Mouse (Mus musculus) G1E (cell line): ENCODE data around the gene A1bg. TPM values are rescaled to one million over a fixed set of nuclear protein-coding genes. Genes with fewer than 3 reads are reported as not detected.

ENCODE experiments used
- ATAC-seq: 2 replicates; pipeline ENCODE4 v1.8.0; 2016; ENCODE audit warnings: mild to moderate bottlenecking; ENCODE audit not compliant: insufficient number of reproducible peaks, poor library complexity, low FRiP score, severe bottlenecking; ENCODE audit errors: extremely low read depth
- DNase-seq: peaks from one replicate; pipeline ENCODE4 v3.0.0; 2012; ENCODE audit warnings: low spot score
- H3K27me3 ChIP-seq: 2 replicates; pipeline ENCODE4 v1.6.1; 2012; ENCODE audit warnings: mild to moderate bottlenecking, low read length, inconsistent platforms; ENCODE audit not compliant: insufficient read depth
- H3K36me3 ChIP-seq: replicated peaks from 2 replicates; pipeline ENCODE3; 2012; ENCODE audit warnings: mild to moderate bottlenecking, inconsistent platforms
- H3K4me1 ChIP-seq: 2 replicates; pipeline ENCODE4 v1.6.1; 2012; ENCODE audit warnings: low read depth, low read length, inconsistent platforms, mixed read lengths; ENCODE audit not compliant: insufficient read depth
- H3K4me3 ChIP-seq: 2 replicates; pipeline ENCODE4 v1.5.1; 2012; ENCODE audit warnings: low read depth, mild to moderate bottlenecking, inconsistent platforms, low read length, moderate library complexity, mixed read lengths
- H3K9me3 ChIP-seq: replicated peaks from 2 replicates; pipeline ENCODE4 v1.6.1; 2012; ENCODE audit warnings: inconsistent platforms
- CTCF ChIP-seq: IDR thresholded peaks from 2 replicates; pipeline ENCODE4 v1.5.1; 2012; ENCODE audit warnings: low read depth, low read length, inconsistent platforms, mixed read lengths
- GATA1 ChIP-seq: IDR thresholded peaks from 2 replicates; pipeline ENCODE4 v1.6.1; 2012; ENCODE audit warnings: borderline replicate concordance, low read length, inconsistent platforms, mixed read lengths
- GATA2 ChIP-seq: IDR thresholded peaks from 2 replicates; pipeline ENCODE4 v1.6.1; 2012; ENCODE audit warnings: low read depth, low read length, inconsistent platforms, borderline replicate concordance
- POLR2AphosphoS5 ChIP-seq: IDR thresholded peaks from 2 replicates; pipeline ENCODE4 v1.6.1; 2012; ENCODE audit warnings: low read depth, low read length, inconsistent platforms; ENCODE audit not compliant: insufficient replicate concordance
- TAL1 ChIP-seq: conservative IDR thresholded peaks from 2 replicates; pipeline ENCODE4 v1.6.1; 2012; ENCODE audit warnings: low read depth, low read length, inconsistent platforms, mixed read lengths
- polyA plus RNA-seq: library from polyadenylated mRNA; stranded (reverse); fragments of >175 nt; gene quantifications from 2 replicates; pipeline ENCODE4 v1.2.3, GENCODE M21; 2012
- total RNA-seq, 2 experiments: library from RNA; stranded (forward) in 1 of 2; stranded (reverse) in 1 of 2; fragments of 200-1000 nt in 1 of 2; fragments of >200 nt in 1 of 2; fragmentation: Nextera tagmentation in 1 of 2; gene quantifications; 2 replicates each; pipeline ENCODE4 v1.2.3; 2014 to 2017

A1bg gene
- total and polyA plus RNA-seq, 3 experiments = not detected

DNA sequence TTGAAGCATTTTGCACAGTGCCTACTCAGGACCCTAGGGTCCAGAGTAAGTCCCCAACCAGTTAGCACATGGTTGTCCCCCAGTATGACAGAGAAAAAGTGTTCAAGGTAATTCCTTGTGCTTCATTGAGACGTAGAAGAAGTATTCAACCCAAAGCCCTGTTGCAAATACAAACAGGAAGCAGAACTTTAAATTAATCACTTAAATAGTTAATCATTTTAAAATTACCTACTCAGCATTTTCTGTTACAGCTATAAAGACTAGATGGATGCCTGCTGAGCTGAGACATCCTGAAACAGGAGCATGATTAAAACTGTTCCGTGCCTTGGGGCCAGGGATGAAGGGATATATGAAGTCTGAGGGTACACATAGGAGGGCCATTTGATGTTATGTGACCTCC lies 26.8 kb downstream of the A1bg start:
- no peak overlapping the region for H3K4me3 ChIP-seq
- ATAC-seq (no peak), DNase-seq (no peak)
- no peaks in the 10 kb centered on the region for H3K27me3 ChIP-seq
- TF ChIP-seq GATA2 (no peak), TAL1 (no peak), GATA1 (no peak), CTCF (no peak), POLR2AphosphoS5 (no peak)
- no peaks in the 10 kb centered on the region for H3K36me3 ChIP-seq
- H3K9me3 ChIP-seq = no peaks in the 10 kb centered on the region
- H3K4me1 ChIP-seq = no peaks in the 10 kb centered on the region

DNA sequence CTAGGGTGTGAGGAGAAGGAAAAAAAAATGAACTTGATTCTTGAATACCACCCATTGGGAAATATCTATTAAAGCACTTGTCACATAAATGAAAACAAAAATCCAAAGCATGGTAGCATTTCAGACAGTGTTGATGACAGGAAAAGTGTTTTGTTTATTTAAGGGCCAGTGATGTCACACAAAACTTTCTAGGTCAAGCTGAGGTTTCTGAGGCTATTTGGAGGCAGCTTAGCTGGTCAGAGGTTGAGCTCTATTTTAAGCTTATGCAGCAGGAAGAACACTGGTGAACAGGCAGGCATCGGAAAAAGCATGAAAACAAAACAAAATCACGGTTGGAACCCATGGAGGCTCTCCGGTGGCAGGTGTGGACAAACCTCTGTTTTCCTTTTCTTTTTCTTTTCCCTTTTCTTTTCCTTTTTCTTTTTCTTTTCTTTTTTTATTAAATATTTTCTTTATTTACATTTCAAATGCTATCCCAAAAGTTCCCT lies 29.8 kb downstream of the A1bg start:
- H3K4me1 ChIP-seq = no peaks in the 10 kb centered on the region
- TF ChIP-seq GATA1 (no peak), CTCF (no peak), TAL1 (no peak), POLR2AphosphoS5 (no peak), GATA2 (no peak)
- no peaks in the 10 kb centered on the region for H3K36me3 ChIP-seq
- DNase-seq (no peak), ATAC-seq (no peak)
- no peak overlapping the region for H3K4me3 ChIP-seq
- H3K27me3 ChIP-seq = no peaks in the 10 kb centered on the region
- no peaks in the 10 kb centered on the region for H3K9me3 ChIP-seq

DNA sequence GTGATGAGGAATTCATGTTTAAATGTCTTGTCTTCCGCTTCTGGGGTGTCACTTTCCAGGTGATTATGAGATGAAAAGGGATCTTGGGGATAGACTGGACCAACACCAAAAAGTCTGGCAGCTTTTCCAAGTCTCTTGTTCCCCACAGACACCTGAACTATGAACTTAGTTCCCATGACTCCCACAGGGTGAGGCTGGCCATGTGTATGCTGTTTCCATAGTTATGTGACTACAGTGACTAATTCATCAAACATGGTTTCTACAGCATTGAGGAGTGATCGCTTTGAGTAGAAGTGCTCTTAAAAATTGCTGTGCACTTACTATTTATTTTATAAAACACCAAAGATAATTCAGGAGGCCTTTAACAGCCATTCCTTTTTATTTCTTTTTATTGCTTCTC lies 34.1 kb downstream of the A1bg start:
- H3K4me1 ChIP-seq = no peaks in the 10 kb centered on the region
- H3K27me3 ChIP-seq = no peaks in the 10 kb centered on the region
- H3K9me3 ChIP-seq = no peaks in the 10 kb centered on the region
- ATAC-seq = no peak
- no peak overlapping the region for H3K4me3 ChIP-seq
- DNase-seq = no peak
- TF ChIP-seq TAL1 (no peak), GATA2 (no peak), POLR2AphosphoS5 (no peak), GATA1 (no peak), CTCF (no peak)
- H3K36me3 ChIP-seq = no peaks in the 10 kb centered on the region

DNA sequence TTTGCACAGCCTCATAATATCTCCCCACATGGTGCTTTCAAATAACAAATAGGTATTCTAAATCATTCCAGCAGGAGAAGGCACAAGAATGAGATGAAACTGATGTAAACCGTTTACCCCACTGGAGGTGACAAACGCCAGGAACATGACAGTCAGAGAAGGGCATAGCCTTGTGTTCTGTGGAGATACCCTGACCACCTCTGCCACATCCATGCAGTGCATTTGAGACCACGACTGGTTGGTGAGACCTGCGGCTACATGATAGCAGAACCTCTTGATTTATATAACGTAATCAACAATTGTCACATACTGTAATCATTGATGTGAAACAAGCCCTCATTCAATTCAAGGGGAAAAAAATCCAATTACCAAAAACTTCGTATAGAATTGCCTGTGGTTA lies 47.1 kb downstream of the A1bg start:
- Histone ChIP-seq H3K36me3 (no peaks in the 10 kb centered on the region), H3K9me3 (no peaks in the 10 kb centered on the region), H3K4me3 (no peak overlapping the region), H3K27me3 (no peaks in the 10 kb centered on the region), H3K4me1 (no peaks in the 10 kb centered on the region)
- TF ChIP-seq POLR2AphosphoS5 = no peak
- TF ChIP-seq TAL1 = no peak
- no peak for TF ChIP-seq GATA2
- TF ChIP-seq CTCF = no peak
- no peak for TF ChIP-seq GATA1
- no peak for ATAC-seq
- DNase-seq = no peak

DNA sequence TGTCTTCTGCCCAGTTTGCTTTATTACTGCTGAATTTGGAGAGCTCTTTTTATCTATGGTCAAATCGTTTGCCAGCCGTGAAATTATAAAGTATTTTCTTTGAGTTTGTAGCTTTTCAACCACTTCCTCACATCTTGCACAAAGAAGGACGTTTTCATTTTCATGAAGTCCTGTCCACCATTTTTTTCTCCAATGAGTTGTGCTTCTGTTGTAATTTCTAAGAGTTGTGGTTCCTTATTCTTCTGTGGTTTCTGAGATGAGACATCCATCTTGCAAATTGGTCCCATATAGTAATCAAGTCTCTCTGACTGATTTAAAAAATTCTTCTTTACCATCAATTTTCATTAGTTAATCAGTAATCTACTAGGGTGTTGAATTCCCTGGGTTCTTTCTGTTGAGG lies 60.4 kb downstream of the A1bg start:
- H3K36me3 ChIP-seq = no peaks in the 10 kb centered on the region
- H3K4me3 ChIP-seq = no peak overlapping the region
- no peaks in the 10 kb centered on the region for H3K9me3 ChIP-seq
- ATAC-seq (no peak), DNase-seq (no peak)
- H3K27me3 ChIP-seq = no peaks in the 10 kb centered on the region
- TF ChIP-seq CTCF = no peak
- no peak for TF ChIP-seq POLR2AphosphoS5
- TF ChIP-seq GATA2 = no peak
- TF ChIP-seq TAL1 = no peak
- no peak for TF ChIP-seq GATA1
- no peaks in the 10 kb centered on the region for H3K4me1 ChIP-seq

DNA sequence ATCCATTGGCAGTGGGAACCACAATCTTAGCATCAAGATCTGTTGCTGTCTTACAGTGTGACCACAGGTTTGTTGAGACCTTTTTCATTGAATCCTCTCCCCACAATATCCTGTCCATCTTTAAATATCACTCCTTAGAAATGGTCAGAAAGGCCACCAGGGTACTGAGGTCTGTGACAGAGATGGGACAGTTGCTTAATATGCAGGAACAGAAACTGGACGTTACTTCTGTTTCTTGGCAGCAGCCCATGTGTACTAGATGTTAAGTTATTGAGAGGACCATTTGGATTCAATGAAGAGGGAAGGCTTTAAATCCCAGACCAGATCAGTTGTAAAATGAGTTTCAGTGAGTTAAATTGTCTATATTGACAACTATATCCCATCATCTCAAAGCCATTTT lies 67.7 kb downstream of the A1bg start:
- Histone ChIP-seq H3K9me3 (peaks cover 7% of the 10 kb centered on the region), H3K36me3 (no peaks in the 10 kb centered on the region), H3K4me1 (no peaks in the 10 kb centered on the region), H3K4me3 (no peak overlapping the region), H3K27me3 (no peaks in the 10 kb centered on the region)
- TF ChIP-seq GATA1 (no peak), POLR2AphosphoS5 (no peak), GATA2 (no peak), TAL1 (no peak), CTCF (no peak)
- no peak for ATAC-seq
- DNase-seq = no peak

DNA sequence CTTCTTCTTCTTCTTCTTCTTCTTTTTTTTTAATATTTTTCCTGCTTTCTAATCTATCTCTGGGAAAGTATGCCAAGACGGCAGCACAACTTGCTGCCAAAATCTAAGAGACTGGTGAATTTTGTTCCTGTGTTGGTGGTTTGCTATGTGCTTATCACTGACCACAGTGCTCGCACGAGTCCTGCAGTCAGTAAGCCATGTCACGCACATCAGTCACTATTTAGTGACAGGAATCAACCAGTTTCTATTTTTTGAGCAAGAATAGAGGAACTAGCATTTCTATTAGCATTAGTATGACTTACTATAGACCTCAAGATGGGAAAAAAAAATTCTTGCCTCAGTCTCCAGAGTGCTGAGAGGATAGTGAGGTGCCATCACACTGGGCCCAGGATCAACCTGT lies 68.7 kb downstream of the A1bg start:
- no peak for ATAC-seq
- DNase-seq = no peak
- Histone ChIP-seq H3K36me3 (no peaks in the 10 kb centered on the region), H3K4me1 (no peaks in the 10 kb centered on the region), H3K4me3 (no peak overlapping the region), H3K27me3 (no peaks in the 10 kb centered on the region), H3K9me3 (peaks cover 7% of the 10 kb centered on the region)
- TF ChIP-seq CTCF (no peak), GATA1 (no peak), GATA2 (no peak), TAL1 (no peak), POLR2AphosphoS5 (no peak)
